Mouse (Mus musculus) neutrophil, adult 5-6 weeks (primary cell): Measurements from ENCODE around the gene P2rx1. TPM values are rescaled to one million over a fixed set of nuclear protein-coding genes. Genes with fewer than 3 reads are reported as not detected.

Source experiments
- ATAC-seq: fragments of 151-379, 151-347 bp; 2 replicates; pipeline ENCODE4 v1.8.0; 2017; ENCODE audit warnings: mild to moderate bottlenecking, moderate TSS enrichment; ENCODE audit not compliant: insufficient number of reproducible peaks, poor library complexity, low FRiP score, severe bottlenecking; ENCODE audit errors: extremely low read depth
- total RNA-seq: library from RNA; stranded (forward); fragments of 200-1000 nt; gene quantifications from 2 replicates; pipeline ENCODE4 v1.2.3, GENCODE M21; 2017

Gene P2rx1
- total RNA-seq = 2.4 and 2.6 TPM in 2 replicates

DNA sequence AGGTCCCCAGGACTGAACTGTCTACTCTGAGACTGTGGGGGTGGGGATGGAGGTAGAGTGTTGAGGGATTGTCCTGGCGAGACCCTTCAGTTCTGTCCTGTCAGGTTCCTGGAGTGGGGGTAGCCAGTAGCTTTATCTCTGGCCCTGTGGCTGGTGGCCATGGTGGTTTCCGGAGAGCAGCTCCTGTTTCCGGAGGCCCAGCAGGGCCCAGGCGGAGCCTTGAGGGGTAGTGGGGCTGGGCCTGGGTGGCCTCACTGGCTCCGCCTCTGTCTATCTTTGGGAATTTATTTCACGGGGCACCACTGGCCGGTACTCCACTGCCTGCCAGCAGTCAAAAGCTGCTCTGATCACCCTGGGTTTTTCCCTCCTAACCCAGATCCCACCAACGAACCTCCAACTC lies at the start of gene P2rx1:
Gene P2rx1 (plus strand): TSS at position 333 of the 400 bp plus-strand sequence.
- ATAC-seq = no peak

DNA sequence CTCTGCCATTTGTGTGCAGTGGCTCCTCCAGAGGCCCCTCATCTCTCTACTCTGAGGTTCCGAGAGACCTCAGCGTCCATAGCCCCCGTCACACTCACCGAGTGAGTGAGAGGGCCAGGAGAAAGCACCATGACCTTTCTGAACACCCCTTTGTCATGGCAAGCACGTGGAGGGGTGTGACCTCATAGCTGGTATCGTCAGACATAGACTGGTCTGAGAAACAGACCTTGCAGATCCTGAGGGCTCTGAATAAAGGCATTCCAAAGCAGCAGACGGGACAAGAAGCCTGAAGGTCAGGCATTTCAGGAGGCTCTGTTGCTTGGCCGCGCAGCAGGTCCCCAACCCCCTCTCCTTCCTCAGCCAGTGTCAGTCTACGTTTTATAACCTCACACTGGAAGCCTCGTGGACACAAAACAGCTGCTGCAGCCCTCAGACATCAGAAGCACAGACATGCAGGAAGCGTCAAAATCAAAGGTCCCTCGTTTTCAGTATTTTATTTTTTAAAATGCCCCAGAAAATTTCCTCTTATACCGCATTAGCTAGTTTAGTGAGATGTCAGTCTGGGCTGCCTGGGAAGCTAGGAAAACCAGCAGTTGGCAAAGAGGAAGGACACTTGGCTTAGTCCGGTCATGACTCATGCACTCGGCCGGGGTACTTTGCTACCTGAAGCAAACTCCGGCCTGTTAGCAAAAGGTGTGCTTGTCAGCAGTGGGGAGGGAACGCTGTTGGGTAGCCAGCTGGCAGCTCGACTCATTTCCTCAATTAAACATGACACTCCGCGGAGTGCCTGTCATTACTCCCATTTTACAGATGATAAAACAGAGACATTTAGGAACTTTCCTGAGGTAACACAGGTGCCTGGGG lies 47.5 kb upstream of the P2rx1 start:
- ATAC-seq = no peak

DNA sequence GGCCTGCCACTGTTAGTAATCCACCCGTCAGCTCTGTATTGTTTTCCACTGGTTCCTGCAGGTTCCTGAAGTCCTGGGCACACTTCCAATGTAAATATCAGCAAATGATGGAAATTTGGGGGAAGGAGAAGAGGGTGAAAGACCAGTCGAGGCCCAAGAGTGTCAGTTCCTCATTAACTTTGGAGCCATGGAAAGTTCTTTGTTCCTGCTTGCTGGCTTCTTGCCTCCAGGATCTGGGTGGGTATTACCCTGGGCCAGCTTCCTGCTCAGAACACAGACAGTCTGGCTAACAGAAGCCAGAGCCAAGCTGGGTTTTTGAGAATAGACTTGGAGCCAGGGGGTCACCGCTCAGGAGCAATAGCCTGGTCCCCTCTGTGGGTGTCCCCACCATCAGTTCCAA lies 46.7 kb upstream of the P2rx1 start:
- ATAC-seq = no peak

DNA sequence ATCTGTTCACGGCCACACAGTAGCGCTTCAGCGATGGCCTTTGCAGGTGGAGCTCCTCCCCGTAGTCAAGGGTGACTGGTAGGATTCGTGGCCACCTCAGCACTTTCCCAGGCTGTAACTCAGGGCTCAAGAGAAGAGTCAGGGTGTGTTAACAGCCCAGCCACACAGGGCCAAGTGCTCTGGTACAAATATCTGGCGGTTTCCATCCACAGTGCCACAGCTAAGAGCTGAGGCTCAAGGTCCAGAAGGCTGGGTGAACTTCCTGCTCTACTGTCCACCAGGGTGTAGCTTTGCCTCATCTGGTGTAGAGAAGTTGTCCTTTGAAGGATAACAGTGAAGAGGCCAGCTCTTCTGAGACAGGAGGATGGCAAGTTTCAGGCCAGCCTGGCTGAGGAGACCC lies 46.2 kb upstream of the P2rx1 start:
- ATAC-seq = no peak

DNA sequence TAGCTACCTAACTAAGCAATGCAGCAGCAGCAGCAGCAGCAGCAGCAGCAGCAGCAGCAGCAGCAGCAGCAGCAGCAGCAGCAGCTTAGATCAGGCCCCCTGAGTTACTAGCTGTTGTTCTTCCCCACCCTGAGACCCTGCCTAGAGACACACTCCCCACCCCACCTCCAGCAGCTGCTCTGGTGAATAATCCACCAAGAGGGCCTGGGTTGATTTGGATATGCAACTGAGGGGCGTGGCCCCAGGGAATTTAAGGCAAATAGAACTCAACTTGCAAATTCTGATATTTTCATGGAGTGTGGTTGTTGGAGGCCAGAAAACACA lies 45.8 kb upstream of the P2rx1 start:
- no peak for ATAC-seq

DNA sequence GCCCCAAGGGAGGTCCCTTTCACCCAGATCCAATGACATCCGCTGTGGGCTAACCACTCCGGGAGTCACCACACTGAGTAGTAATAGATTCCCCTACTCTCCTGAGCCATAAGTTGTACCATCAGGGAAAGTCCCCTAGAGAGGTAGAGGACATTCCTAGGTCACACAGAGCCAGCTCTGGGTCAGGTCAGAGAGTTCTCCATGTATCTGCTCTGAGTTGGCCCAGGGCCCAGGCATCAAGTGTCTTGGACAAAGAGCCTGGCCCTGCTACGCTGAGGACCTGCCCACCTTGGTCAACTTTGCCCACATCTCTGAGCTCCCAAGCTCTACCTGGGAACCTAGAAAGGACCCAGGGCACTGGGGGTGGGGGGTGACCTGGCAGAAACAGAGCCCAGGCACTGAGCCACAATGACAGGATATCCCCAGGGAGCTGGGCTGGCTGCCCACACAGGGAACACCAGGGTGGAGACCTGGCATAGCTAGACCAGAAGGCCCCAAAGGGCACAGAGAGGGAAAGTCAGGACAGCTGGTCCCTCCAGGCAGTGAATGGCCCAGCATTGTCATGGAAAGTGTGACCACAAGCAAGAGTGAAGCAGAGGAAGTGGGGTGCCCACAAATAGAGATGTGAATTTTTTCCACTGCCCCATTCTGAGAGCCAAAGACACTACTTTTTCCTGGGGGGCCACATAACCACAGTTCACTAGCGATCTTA lies 45.3 kb upstream of the P2rx1 start:
- peak; percentile 49 for ATAC-seq

DNA sequence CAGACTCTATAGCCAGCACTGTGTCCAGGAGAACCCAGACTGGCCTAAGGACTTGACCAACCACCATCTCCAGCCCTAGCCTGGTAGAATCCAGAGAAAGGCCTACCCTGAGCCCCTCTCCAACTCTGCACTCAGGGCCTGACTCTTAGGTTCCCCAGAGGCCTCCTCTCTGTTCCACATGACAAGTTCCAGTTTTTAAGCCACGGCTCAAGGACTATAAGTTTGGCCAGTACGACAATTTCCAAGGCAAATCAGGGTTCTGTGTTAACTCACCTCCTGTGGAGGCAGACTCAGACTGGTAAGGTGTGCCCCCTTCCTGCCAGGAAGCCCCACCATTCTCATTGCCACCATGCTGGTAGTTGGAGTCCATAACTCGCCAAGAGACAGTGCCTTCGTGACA lies 44.7 kb upstream of the P2rx1 start:
- no peak; the same call in 1 of the 2 replicates for ATAC-seq

DNA sequence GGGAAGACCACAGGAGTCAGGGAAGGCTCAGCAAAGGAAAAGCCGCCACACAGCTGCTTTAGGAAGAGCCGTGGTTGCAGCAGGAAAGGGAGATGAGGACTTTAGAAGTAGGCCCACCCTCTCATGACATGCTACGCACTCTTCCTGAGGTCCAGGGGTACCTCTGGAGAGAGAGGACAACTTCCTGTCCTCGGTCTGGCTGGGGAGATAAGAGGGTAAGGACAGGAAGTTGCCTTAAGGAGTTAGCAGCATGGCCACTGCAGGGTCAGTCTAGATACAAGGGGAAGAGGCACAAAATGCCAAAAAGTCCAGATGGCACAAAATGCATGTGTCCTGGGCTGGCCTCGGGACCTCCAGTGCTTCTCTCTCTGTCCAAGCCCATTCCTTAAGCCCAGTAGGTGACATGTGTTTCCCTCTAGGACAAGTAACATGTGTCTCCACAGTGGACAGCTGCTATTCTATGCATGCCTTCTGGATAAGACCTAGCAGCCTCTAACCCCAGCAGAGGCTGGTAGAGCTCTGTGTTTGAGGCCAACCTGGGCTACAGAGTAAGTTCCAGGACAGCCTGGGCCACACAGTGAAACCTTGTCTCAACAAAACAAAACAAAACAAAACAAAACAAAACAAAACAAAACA lies 43.4 kb upstream of the P2rx1 start:
- ATAC-seq = no peak

DNA sequence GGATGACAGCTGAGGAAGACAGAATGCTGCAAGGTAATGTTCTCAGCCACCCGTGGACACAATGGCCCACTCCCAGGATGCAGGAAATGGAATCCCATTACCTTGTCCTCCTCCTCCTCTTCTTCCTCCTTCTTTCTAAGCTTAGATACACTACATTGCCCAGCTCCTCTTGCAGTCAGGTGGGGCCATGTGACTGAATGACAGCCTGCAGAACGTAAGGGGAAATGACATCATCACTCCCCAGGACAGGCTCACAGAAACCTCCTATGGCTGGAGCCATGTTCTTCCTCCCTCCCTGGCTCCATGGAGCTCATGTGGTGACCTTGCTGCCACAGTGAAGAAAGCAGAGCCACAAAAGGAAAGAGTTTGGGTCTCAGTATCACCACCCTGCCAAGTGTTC lies 41.6 kb upstream of the P2rx1 start:
- peak; percentile 25; the same call in 1 of the 2 replicates for ATAC-seq

DNA sequence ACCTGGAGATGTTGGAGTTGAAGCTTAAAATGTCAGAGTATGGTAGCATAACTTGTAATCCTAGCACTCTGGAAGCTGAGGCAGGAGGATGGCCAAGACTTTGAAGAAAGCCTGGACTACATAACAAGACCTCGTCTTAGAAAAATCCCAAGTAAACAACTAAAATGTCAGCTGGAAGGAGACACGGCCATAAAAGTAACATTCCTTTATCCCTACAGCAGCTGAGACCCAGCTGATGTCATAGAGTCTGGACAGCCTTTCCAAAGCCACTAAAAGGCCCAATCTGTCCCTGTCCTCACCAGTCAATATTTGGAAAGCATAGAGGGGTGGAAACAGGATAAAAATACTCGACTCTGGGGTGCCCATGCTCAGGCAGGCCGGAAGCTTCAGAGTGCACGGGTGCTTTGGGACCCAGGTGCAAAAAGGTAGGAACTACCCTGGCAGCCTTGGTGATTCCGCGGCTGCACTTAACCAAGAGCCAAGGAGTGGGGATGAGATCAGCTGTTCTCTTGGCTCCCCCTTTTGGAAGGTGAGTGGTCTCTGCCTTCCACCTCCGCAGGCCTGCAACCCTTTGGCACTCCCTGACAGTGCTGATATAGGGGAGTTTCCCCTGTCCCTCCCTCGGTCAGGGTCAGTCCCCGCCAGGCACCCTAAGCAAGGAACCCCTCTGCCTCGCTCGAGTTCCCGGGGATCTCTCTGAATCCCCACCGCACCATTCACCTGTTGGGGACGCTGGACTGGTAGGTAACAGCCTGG lies 38.8 kb upstream of the P2rx1 start:
- ATAC-seq = no peak

DNA sequence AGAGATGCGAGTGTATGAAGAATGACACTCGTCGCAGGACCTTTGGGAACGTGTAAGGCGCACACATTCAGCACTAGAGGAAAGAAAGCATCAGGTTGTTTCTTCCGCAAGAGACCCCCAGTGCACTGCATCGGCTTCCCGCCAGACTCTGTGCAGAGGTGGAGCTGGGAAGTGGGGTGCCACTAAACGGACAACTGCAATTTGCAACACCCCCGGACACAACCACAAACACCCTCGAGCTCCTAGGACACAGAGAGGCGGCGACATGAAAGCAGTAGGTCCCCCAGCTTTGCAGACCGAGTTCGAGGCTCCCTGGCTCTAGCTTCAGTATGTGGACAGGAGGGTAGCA lies 38.2 kb upstream of the P2rx1 start:
- ATAC-seq = no peak

DNA sequence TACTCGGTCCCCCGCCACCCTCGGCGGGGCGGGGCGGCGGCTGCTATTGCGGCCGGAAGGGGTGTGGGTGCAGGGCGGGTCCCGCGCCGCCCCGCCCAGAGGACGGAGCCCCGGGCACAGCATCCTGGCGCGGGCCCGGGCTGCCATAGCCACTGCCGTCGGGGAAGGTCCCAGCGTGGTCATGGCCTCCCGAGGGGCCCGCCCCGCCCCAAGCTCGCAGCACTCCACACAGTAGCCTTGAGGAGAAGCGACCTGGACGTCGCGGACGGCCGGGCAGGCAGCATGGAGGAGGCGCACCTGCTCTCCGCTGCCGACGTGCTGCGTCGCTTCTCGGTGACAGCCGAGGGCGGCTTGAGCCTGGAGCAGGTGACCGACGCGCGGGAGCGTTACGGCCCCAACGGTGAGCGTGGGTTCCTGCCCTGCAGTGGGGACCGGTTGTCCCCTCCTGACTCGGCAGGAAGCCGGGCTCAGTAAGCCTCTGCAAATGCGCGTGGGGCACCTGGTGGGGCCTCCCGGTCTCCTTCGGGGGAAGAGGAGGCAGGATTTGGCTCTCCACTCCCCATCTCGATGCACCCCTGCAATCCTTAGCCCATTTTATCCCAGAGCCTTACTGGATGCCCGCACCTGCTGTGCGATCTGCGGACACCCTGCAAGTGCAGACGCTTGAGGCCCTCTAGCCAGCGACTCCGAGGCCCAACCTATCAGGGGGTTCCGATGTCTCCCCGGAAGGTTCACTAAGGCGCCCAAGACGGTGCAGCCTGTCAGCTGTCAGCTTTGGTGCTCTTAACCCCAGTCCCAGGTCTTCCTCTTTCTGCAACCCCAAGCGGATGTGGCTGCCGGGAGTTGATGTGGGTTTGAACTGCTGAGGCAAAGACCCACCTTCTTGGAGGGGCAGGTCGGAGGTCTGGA lies 37.6 kb upstream of the P2rx1 start, which contains the start of gene Atp2a3:
Gene Atp2a3 (plus strand): TSS at position 98 of the 909 bp plus-strand sequence.
- peak; percentile 71 for ATAC-seq

DNA sequence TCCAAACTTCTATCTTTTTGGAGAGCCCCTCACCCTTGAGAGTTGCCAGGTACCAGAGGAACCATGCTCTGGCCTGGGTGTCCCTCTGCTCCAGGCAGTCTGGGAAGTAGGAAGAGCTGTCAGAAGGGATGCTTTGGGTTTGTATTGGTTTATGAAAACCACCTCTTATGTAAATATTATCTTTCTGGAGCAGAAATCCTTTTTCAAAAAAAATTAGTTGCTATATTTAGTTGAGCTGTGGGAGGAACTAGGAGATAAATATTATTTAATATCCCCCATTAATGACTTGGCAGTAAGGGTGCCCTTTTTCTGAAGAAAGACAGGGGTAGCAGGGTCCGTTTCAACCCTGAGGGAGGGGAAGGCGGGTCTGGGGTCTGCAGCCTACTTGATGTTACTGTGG lies 36.5 kb upstream of the P2rx1 start:
- ATAC-seq = no peak

DNA sequence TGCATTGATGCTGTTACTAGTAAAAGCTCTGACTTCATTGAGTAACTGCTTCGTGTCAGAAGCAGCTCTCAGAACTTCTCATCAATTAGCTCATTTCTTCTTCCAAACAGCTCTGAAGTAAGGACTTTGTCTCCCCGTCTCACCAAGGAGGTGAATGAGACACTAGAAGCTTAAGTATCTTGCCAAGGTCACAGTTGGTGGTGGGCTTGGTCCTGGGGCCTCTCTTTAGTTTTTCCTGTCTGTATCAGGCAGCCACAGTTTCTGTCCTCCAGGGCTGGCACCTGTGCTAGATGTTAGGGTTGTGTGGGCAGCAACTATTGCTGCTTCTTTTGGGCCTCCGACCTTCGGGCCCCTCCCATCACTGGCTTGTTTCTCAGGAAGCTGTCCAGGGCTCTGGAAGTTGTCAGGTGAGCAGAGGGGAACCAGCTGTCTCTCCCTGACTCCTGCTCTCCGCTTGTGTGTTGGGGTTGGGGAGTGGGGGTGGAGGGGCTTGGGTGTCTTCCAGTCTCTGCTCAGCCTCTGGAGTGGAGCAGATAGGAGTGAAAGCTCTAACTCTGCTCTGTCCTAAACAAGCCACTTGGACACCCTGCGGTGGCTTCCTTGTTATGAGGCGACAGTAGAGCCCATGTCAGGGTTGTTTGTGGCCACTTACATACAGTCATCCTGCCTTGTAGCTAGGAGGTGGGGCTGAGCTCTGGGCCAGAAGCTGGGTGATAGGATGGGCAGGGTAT lies 35.7 kb upstream of the P2rx1 start:
- peak; percentile 33; the same call in 1 of the 2 replicates for ATAC-seq

DNA sequence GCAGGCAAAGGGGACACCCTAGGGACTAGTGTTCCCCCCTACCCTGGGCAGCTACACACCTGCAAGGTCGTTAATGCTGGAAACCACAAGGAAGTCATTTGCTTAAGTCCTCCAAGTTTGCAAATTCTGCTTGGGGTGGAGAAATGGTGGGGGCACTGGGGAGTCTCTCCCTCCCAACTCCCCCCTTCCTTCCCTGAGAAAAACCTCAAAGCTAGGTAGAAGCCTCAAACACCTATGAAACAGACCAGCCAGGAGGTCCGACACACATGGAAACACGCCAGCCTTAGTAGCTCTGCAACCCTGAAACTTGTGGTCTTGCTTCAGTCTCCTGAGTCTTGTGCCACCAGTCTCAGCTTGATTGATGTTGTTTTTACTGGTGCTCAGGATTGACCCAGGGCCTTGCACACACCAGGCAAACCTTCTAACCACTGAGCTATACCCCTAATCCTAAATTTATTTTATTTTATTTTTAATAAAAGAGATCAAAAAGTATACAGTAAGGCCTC lies 35.1 kb upstream of the P2rx1 start:
- no peak; the same call in 1 of the 2 replicates for ATAC-seq

DNA sequence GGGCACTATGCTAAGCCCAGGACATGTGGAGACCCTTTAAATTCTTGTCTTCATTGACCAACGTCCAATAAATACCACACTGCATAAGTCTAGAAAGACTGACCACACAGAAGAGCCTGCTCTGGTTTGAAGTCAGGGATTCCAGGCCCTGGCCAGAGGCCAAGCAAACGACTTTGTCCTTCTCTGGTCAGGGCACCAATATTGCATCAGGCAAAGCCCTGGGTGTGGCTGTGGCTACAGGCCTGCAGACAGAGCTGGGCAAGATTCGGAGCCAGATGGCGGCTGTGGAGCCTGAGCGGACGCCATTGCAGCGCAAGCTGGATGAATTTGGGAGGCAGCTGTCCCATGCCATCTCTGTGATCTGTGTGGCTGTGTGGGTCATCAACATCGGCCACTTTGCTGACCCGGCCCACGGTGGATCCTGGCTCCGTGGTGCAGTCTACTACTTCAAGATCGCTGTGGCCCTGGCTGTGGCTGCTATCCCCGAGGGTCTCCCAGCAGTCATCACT lies 23.9 kb upstream of the P2rx1 start:
- ATAC-seq = no peak

DNA sequence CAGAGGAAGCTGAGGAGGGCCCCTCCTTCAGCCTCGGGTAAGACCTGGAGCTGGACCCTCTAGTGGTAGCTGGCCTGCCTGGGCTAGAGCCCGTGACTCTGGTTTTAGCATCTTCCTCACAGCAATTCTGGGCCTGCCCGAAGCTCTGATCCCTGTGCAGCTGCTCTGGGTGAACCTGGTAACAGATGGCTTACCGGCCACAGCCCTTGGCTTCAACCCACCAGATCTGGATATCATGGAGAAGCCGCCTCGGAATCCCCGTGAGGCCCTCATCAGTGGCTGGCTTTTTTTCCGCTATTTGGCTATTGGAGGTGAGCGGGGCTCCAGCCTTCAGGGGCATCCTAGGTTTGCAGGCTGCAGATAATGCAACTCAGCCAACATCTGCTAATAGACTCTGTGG lies 16.4 kb upstream of the P2rx1 start:
- ATAC-seq = no peak
